Mouse (Mus musculus) testis, adult 2 months (tissue): ENCODE data around the gene Rnf220.

Experiments
- CTCF ChIP-seq: fragments of 200-500 bp; IDR thresholded peaks from 2 replicates; pipeline ENCODE4 v1.5.1; 2012; ENCODE audit warnings: low read depth, mild to moderate bottlenecking, inconsistent platforms, low read length, moderate library complexity; ENCODE audit not compliant: control insufficient read depth, insufficient read depth, insufficient replicate concordance
- POLR2A ChIP-seq: fragments of 200-500 bp; IDR thresholded peaks from 2 replicates; pipeline ENCODE4 v1.6.1; 2012; ENCODE audit warnings: low read depth, mild to moderate bottlenecking, inconsistent platforms, low read length, moderate library complexity; ENCODE audit not compliant: control insufficient read depth

GRCm38 (mm10) chr4:117369571-117369970 lies 127.3 kb downstream of the Rnf220 start:
- TF ChIP-seq CTCF, result no peak
- TF ChIP-seq POLR2A, result no peak
